Mouse (Mus musculus) adrenal gland (tissue): ENCODE data around the gene Itgb5.

Experiments
- intact Hi-C: fragments of 180-260 bp; cut with DNase I; formaldehyde crosslinking; loops from one replicate; pipeline ENCODE4 v1.15.1; 2025

Gene Itgb5

DNA sequence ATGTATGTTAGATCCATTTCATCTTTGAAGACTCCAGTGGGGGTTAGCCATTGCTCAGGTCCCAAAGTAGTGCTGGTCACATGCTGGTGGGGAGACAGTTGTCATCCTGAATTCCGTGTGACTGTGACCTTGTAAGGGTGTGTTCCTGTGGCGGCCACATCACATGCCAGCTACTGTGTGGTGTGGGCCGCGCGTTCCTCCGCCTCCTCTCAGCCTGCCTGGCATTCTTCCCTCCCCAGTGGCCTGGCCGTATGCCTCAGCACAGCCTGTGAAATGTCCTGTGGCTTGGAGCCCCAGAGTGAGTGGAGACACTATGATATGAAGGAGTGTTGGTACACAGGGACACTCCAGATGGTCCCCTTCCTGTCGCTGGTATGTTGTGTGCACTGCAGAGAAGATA is 108.1 kb downstream of the Itgb5 start:
- intact Hi-C loops, result no loop called here

DNA sequence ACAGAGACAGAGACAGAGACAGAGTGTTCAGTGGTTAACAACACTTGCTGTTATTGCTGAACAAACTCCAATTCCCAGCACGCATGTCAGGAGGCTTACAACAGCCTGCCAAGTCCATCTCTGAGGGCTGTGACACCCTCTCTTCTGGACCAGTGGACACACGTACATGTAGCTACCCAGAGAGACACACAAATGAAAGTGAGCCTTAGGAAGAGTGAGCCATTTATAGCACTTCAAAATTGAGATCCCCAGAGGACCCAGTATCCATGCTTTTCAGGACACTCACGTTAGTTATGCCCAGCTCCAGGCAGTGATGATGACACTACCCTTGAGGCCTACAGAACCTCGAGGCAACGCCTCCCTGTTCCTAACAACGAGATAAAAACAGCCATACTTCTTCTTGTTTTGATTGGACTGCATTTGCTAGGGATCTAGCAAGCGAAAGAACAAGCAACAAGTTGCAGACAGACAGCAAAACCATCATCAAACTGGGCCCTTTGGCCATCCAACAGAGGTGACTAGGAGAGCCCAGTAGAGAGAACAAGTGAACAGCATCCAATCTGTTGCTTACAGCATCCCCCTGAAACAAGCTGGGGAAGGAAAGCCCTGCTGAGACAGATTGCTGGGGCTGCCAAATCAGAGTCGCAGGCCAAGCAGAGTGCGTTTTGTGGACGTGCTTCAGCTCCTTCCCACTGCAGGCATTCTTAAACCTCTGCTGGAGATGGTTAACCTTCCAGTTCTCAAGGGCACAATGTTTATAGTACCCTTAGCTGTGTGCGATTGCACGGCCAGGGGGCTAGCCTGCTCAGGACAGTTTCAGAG is 109.1 kb downstream of the Itgb5 start:
- intact Hi-C loops, result no loop called here

DNA sequence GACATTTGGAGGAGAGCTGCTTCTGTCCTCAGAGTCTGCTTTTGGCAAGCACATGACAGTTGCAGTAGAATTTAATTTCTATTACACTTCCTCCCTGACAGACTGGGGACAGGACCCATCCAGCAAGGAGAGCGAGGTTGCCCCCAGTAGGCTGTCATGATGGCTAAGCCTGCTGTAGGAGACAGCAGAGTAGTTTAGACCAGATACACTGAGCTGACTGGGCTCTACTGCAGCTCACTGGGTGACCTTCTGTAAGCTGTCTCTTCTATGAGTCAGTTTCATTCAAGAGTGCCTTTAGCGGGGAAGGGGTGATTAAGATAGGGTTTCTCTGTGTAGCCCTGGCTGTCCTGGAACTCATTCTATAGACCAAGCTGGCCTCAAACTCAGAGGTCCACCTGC is 109.7 kb downstream of the Itgb5 start:
- intact Hi-C loops, result no loop called here

GRCm38 (mm10) chr16:33939636-33940035 is 110.2 kb downstream of the Itgb5 start:
- intact Hi-C loops, result no loop called here

- intact Hi-C loops, result no loop called here
Measured at GRCm38 (mm10) chr16:33940095-33940494, 110.6 kb downstream of the Itgb5 start.

DNA sequence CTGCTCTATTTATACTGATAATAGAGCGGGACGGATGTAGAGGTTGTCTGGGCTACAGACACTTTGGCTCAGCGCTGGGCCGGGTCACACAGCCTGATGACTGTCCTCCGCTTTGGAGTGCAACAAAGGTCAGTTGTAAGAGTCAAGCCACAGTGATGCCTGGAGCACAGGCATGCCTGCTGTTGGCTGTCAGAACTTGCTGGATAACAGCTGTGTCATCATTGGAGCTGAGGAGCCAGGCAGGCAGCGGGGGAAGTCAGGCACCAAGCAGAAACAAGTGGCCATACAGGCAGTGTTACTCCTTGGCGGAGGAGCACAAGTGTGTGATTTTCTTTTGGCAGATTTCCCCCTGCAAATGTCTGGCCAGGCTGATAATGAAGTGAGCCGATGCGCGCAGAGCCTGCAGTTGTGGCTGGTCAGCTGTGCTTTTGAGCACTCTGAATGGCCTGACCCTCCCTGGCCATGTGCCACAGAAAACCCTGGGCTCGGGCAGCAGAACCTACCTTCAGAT is 111.9 kb downstream of the Itgb5 start:
- intact Hi-C loops, result no loop called here

DNA sequence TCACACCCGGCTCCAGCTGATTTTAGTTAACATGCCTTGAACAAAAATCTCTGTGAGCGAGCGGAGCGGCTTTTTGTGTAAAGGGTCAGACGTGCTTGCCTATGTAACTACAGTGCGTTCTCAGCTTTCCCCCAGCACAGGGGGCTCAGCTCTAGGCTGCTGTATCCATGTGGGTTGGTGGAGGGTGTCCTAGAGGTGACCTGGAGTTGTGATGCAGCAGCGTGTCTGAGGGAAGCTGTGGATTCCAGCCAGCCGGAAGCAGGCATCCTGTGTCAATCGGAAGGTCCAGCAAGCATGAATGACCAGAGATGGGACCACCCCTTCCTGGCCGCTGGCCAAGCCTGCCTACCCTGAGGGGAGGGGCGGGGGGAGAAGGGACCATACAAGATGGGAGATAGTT is 112.9 kb downstream of the Itgb5 start:
- intact Hi-C loops, result no loop called here

GRCm38 (mm10) chr16:33943388-33943787 is 113.9 kb downstream of the Itgb5 start:
- intact Hi-C loops, result no loop called here

DNA sequence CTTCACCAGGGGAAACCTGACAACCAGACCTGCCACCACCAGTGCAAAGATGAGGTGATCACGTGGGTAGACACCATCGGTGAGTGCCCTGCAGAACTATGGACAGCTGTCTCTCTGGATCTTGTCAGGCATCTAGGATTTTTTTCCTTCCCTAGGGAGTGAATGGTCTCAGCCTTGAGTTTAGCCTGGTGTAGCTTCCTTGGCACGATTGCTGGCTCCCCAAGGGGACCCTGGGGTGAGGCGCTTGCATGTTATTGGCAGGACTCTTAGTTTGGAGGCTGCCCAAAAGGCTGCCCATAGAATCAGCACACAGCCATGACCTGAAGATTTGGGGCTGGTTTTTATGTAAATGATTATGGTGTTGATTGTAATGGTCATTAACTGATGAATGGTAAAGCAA is 114.7 kb downstream of the Itgb5 start:
- intact Hi-C loops, result no loop called here

DNA sequence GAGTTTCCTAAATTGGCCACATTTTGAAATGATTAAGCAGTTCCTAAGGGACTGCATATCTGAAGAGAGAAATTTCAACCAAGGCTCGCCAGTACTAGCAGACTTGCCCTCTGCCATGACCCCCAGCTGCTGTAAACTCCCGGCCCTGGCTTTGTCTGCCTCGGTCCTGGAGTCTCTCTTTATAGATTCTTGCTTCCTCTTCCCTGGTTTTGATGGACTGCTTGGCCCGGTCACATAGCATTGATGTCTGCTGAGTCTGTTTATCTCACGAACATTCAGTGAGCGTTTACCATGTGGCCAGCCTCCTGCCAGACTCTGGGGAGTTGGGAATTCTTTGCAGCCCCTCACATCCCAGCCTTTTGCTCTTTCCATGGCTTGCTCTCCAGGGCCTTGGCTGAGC is 115.3 kb downstream of the Itgb5 start:
- intact Hi-C loops, result loop anchor here (5.0 kb wide), 1 partner anchor 37 kb away; no protein-coding TSS in a partner anchor

- intact Hi-C loops, result loop anchor here (5.0 kb wide), 1 partner anchor 39 kb away; no protein-coding TSS in a partner anchor
Measured at GRCm38 (mm10) chr16:33946021-33946420, 116.6 kb downstream of the Itgb5 start.

GRCm38 (mm10) chr16:33947664-33948571 is 118.5 kb downstream of the Itgb5 start:
- intact Hi-C loops, result loop anchor here (5.0 kb wide), 1 partner anchor 41 kb away; no protein-coding TSS in a partner anchor

- intact Hi-C loops, result loop anchor here (2.0 kb wide), 1 partner anchor 130 kb away; no protein-coding TSS in a partner anchor
Measured at GRCm38 (mm10) chr16:33950386-33950785, 120.9 kb downstream of the Itgb5 start.

DNA sequence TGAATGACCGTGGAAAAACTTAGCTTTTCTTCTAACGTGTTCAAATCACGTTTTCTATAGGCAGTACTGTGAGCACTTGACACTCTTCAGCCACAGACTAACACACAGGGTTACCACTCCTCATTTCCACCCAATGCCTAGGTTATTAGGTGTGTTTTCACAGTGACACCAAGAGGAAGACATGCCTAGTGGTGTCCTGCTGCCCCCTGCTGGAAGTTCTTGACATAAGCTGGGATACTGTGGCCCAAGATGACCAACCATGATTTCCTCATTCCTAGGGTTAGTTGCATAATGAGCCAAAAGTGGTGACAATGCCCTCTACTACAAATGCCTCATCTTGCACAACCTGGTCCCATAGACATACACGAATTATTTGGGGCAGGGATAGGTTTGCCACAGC is 121.4 kb downstream of the Itgb5 start:
- intact Hi-C loops, result loop anchor here (2.0 kb wide), 1 partner anchor 130 kb away; no protein-coding TSS in a partner anchor

- intact Hi-C loops, result no loop called here
Measured at GRCm38 (mm10) chr16:33953008-33953407, 123.5 kb downstream of the Itgb5 start.

GRCm38 (mm10) chr16:33954793-33955192 is 125.3 kb downstream of the Itgb5 start:
- intact Hi-C loops, result no loop called here

DNA sequence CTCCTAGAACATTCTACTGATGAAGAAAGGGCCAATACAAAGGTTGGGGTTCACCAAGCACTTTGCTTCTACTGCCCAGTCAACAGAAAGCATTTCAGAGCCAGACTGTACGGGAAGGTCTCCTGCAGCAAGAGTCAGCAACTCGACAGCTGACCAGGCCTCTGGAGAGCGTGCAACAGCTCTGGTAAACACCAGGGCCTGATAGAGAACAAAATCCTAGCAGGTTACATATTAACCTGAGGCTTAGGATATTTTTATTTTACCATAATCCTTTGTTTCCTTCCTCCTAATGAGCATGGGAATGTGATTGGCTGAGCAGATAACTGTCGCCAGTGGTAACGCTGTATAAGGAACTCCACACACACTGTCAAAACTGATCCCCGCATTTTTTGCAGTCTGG is 134.0 kb downstream of the Itgb5 start:
- intact Hi-C loops, result no loop called here

DNA sequence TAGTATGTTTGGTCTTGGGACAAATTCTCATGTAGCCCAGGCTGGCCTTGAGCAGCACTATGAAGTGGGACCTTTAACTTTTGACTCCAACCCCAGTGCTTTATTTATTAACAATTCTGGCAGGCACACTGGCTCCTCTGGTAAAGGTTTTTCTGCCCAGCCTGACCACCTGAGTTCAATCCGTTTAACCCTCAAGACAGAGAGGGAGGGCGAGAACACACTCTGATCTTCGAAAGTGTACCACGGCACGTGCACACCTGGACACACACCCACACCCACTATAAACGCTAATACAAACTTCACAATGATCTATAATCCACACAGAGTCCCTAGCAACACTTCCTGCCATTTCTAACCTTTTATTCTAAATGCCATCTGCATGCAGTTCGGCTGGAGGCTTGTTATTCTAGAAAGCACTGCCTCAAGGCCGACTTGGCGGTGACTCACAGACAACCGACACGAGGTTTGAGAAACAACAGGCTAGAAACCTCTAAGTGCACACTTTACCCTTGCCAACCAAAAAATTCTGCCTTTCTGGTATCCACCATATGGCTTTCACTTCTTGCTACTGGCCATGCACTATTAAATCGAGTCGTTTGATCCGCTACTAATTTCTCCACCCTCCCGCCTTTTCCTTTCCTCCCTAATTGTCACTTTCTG is 136.5 kb downstream of the Itgb5 start:
- intact Hi-C loops, result no loop called here

DNA sequence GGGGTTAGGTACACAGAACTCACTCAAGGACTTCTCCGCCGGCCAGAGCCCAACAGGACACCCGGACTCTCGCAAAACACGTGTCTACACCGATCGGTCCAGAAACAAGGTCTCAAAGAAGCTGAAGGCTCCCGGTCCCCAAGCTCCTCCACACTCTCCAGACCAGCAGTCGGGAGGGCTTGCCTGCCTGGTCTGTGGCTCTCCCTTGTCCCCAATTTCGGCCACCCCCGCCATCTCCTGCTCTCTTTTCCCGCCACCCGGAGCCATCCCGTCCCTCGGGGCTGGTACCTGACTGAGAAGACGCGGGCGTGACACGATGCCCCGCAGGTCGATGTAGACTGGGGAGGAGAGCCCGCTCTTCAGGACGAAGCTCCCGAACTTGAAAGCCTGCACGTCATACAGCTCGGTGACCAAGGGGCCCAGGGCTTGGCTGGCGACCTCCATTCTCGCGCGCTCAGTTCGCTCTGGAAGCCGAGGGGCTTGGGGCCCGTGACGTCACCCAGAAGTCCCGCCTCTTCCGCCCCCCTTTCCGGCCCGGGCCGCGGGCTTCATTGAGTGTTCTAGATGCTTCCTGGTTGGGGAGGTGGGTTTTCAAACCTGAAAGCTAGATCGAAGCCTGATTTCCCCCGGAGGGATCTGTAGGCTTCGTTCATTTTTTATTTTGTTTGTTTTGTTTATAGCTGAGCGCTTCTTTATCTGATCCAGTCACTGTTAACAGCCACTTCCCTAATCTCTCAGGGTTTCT is 137.2 kb downstream of the Itgb5 start, which contains the start of gene Umps:
Gene Umps, minus strand, starts transcription at position 501 of the 745 bp plus-strand sequence.
- intact Hi-C loops, result no loop called here

- intact Hi-C loops, result no loop called here
Measured at GRCm38 (mm10) chr16:33967283-33967640, 137.8 kb downstream of the Itgb5 start.
